Comparison of ENCODE assay signal across 12 mouse cellular contexts in genomic region chr2:167303196-167303595, GRCm38 (mm10). TPM values are rescaled to one million over a fixed set of nuclear protein-coding genes. Genes with fewer than 3 reads are reported as not detected.
DNase-seq lines count a peak whose midpoint lies in the region; ATAC-seq lines count a peak whose summit lies in the region.
"Had no signal": no experiment of that assay in that cellular context is flagged by ENCODE, and none has a peak within 500 bp of the region (broad histone marks: within the 10 kb centered on the region; RNA-seq: fewer than 3 reads in every experiment).

No protein-coding gene starts in this region.

- no peak overlapping the region for H3K4me3 ChIP-seq in heart, embryonic 13.5 days
- H3K4me3 ChIP-seq in heart, embryonic 11.5 days (ENCODE audit: low read depth, low read length): no peak overlapping the region
- H3K4me3 ChIP-seq: midbrain, embryonic 12.5 days; neural tube, embryonic 12.5 days had no signal

- H3K4me2 ChIP-seq in heart, embryonic 13.5 days: no peak overlapping the region
- H3K4me2 ChIP-seq in heart, embryonic 11.5 days: no peak overlapping the region
- H3K4me2 ChIP-seq: lung, embryonic 14.5 days; midbrain, embryonic 12.5 days; neural tube, embryonic 12.5 days had no signal

- no peaks in the 10 kb centered on the region for H3K9me3 ChIP-seq in heart, embryonic 13.5 days
- no peaks in the 10 kb centered on the region for H3K9me3 ChIP-seq in heart, embryonic 11.5 days (replicated peaks; ENCODE audit: control insufficient read depth, low read length)
- H3K9me3 ChIP-seq: midbrain, embryonic 12.5 days; neural tube, embryonic 12.5 days had no signal

- peak overlapping the region; percentile 11; the same call in 1 of the 2 replicates for H3K9ac ChIP-seq in heart, embryonic 13.5 days
- H3K9ac ChIP-seq in heart, embryonic 11.5 days (ENCODE audit: low read depth, low read length): no peak overlapping the region
- H3K9ac ChIP-seq: lung, embryonic 14.5 days; midbrain, embryonic 12.5 days; neural tube, embryonic 12.5 days had no signal

- WGBS in heart, embryonic 13.5 days: 89% methylated on average over 8 of the region's 8 CpGs
- 81% methylated on average over 8 of the region's 8 CpGs for WGBS in heart, embryonic 11.5 days (ENCODE audit: insufficient replicate concordance)

- ATAC-seq in heart, embryonic 13.5 days (ENCODE audit: extremely low read depth, insufficient number of reproducible peaks, low FRiP score, low TSS enrichment): no peak
- no peak for ATAC-seq in heart, embryonic 11.5 days (replicated peaks; ENCODE audit: insufficient number of reproducible peaks, low FRiP score, low TSS enrichment)
- ATAC-seq in megakaryocyte-erythroid progenitor cell, adult 5-6 weeks (replicated peaks; ENCODE audit: low FRiP score, low TSS enrichment, poor library complexity, severe bottlenecking): no peak
- ATAC-seq: hindbrain, embryonic 16.5 days had no signal

- no peaks in the 10 kb centered on the region for H3K27me3 ChIP-seq in heart, embryonic 13.5 days (replicated peaks)
- no peaks in the 10 kb centered on the region for H3K27me3 ChIP-seq in heart, embryonic 11.5 days (ENCODE audit: control insufficient read depth, insufficient read depth, low read length)
- H3K27me3 ChIP-seq: midbrain, embryonic 12.5 days; neural tube, embryonic 12.5 days had no signal

- peaks cover 81% of the 10 kb centered on the region for H3K36me3 ChIP-seq in heart, embryonic 13.5 days
- peaks cover 17% of the 10 kb centered on the region for H3K36me3 ChIP-seq in heart, embryonic 11.5 days (ENCODE audit: control insufficient read depth, insufficient read depth, low read length)

- H3K27ac ChIP-seq in heart, embryonic 13.5 days (replicated peaks): no peak overlapping the region
- H3K27ac ChIP-seq in heart, embryonic 11.5 days (ENCODE audit: low read depth, low read length): no peak overlapping the region
- H3K27ac ChIP-seq: midbrain, embryonic 12.5 days; neural tube, embryonic 12.5 days had no signal

- peaks cover 32% of the 10 kb centered on the region for H3K4me1 ChIP-seq in heart, embryonic 13.5 days
- H3K4me1 ChIP-seq in heart, embryonic 11.5 days (ENCODE audit: control insufficient read depth, insufficient read depth, low read length): peaks cover 19% of the 10 kb centered on the region

- DNase-seq in lung, postnatal 10 days: peak; percentile 0
- DNase-seq in lung, postnatal 25 days (ENCODE audit: low spot score): no peak
- peak; percentile 3 for DNase-seq in adrenal gland, postnatal 25 days
- DNase-seq in cerebellum, adult 9-11 months: peak; percentile 23
- no peak for DNase-seq in thymus, postnatal 25 days
- DNase-seq: lung, embryonic 14.5 days had no signal

RNA-seq across cellular contexts. Expression of gene B4galt5, which starts 45.8 kb away (rescaled TPM):
- polyA plus RNA-seq in heart, embryonic 13.5 days (2015; fragmentation: Nextera tagmentation; extraction: Ambion mirVana): 8.8 and 9.7 TPM in 2 replicates
- polyA plus RNA-seq in heart, embryonic 11.5 days (2014; fragmentation: Nextera tagmentation; extraction: Ambion mirVana): 16.1 and 24.5 TPM in 2 replicates
- total RNA-seq in adrenal gland, postnatal 25 days (2021): 72.9 and 78.8 TPM in 2 replicates
- total RNA-seq in megakaryocyte-erythroid progenitor cell, adult 5-6 weeks (2014; fragmentation: Nextera tagmentation): 2.1 TPM in 1 of 2 replicates, not detected in the other
- 0.80 and 20.1 TPM in 2 replicates for total RNA-seq in megakaryocyte-erythroid progenitor cell, adult 5-6 weeks (2017)

Comparison
In these comparisons a context has a peak if more than half of its experiments do, and no peak if none do; other contexts are left out.
1. DNase-seq: peak in lung, postnatal 10 days (single experiment), adrenal gland, postnatal 25 days (single experiment) and cerebellum, adult 9-11 months (single experiment); none in lung, postnatal 25 days (single experiment) and thymus, postnatal 25 days (single experiment).